Mouse (Mus musculus) G1E (cell line): Measurements from ENCODE around the gene Dnm3.

Experiments
- CTCF ChIP-seq: IDR thresholded peaks from 2 replicates; pipeline ENCODE4 v1.5.1; 2012; ENCODE audit warnings: low read depth, low read length, inconsistent platforms, mixed read lengths
- GATA1 ChIP-seq: IDR thresholded peaks from 2 replicates; pipeline ENCODE4 v1.6.1; 2012; ENCODE audit warnings: borderline replicate concordance, low read length, inconsistent platforms, mixed read lengths
- POLR2AphosphoS5 ChIP-seq: IDR thresholded peaks from 2 replicates; pipeline ENCODE4 v1.6.1; 2012; ENCODE audit warnings: low read depth, low read length, inconsistent platforms; ENCODE audit not compliant: insufficient replicate concordance
- TAL1 ChIP-seq: conservative IDR thresholded peaks from 2 replicates; pipeline ENCODE4 v1.6.1; 2012; ENCODE audit warnings: low read depth, low read length, inconsistent platforms, mixed read lengths

DNA sequence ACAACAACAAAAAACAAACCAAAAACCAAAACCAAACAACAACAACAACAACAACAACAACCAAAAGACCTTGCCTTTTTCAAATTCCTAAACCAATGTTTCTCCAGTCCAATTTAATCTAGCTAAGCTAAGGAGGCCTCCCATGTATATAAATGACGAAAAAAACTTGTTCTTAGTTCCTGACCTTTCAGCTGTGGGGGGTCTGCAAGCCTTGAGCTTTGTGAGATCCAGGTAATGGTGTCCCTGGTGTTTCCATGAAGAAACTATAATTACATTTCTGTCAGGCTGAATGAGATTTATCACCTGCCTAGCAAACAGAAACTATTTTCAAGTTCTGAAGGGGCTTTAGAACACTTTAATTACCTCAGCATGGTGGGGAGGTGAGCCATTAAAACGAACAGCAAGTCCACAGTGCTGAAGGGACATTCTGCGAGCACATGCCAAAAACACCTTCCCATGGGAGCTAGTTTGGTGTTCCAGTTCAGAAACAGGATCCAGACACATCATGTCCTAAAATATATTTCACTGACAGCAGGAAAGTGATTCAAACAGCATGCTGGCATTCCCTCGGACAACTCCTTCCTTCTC, 493.8 kb downstream of the Dnm3 start:
- TF ChIP-seq GATA1 (no peak), CTCF (no peak), TAL1 (no peak), POLR2AphosphoS5 (no peak)
